Mouse (Mus musculus) testis, adult 2 months (tissue): Measurements from ENCODE around the gene Duox2.

Experiments used
- CTCF ChIP-seq: fragments of 200-500 bp; IDR thresholded peaks from 2 replicates; pipeline ENCODE4 v1.5.1; 2012; ENCODE audit warnings: low read depth, mild to moderate bottlenecking, inconsistent platforms, low read length, moderate library complexity; ENCODE audit not compliant: control insufficient read depth, insufficient read depth, insufficient replicate concordance
- POLR2A ChIP-seq: fragments of 200-500 bp; IDR thresholded peaks from 2 replicates; pipeline ENCODE4 v1.6.1; 2012; ENCODE audit warnings: low read depth, mild to moderate bottlenecking, inconsistent platforms, low read length, moderate library complexity; ENCODE audit not compliant: control insufficient read depth

GRCm38 (mm10) chr2:122241935-122242334 lies 56.3 kb downstream of the Duox2 start:
- TF ChIP-seq CTCF (no peak), POLR2A (no peak)
